Mouse (Mus musculus): ENCODE results near the gene Vwa8. TPM values are rescaled to one million over a fixed set of nuclear protein-coding genes. Genes with fewer than 3 reads are reported as not detected.

The Vwa8 gene
- 16.0 and 17.4 TPM in 2 replicates for polyA plus RNA-seq (2012; rRNA removed)

DNA sequence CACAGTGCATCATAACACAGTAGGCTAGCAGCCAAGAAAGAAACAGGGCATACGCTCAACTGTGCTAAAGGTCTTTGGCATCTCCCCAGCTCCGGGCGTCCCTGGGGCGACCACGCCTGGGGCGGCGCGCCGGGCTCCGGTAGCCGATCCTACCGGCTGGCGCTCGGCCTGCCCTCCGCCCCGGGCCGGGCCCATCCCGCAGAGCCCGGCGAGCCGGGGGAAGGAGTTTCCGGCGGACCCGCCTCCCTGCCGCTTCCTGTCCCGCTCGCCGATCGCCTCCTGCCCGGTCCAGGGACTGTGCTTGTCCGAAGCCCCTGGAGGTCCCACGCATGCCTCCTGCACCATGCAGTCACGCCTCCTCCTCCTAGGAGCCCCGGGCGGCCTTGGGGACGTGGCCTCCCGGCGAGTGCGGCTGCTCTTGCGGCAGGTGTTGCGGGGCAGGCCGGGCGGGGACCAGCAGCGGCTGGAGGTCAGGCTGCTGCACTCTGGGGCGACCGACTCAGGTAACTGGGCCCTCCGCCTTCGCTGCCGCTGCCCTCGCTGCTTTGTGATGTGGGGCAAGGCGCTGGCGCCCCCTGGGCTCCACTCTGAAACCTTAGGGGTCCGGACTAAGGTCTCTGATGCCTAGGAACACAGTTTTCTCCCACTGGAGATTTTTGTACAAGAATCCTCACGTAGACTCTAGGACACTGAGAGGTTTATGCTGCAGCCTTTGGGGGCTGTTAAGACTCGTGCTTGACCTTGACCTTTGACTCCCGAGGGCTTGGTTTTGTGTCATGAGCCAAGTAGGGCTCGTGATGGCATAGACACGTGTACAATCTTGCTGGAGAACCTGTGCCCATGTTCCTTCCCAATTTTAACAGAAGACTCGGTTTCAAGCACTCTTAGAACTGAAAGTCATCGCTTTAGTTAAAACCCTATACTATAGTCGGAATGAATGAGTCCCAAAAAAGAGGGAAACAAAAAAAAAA, at the start of gene Vwa8:
TSS of gene Vwa8 (plus strand) at position 112 of the 971 bp plus-strand sequence.

Other genes starting within 250 kb of the Vwa8 start
- gene Dgkh, start 116.3 kb upstream of the Vwa8 start, polyA plus RNA-seq (2012; rRNA removed): 0.54 and 0.64 TPM in 2 replicates

Measured in liver, embryonic 18 days (tissue).